Mouse (Mus musculus): ENCODE results near the gene 1700092M07Rik.

GRCm38 (mm10) chr19:8747368-8747767 lies 6.8 kb downstream of the 1700092M07Rik start:
- no peak for TF ChIP-seq CTCF (IDR thresholded peaks at IDR 0.05; ENCODE audit: control insufficient read depth, insufficient read depth, low read length)
- no peak for TF ChIP-seq POLR2A (IDR thresholded peaks at IDR 0.05; ENCODE audit: borderline replicate concordance, control insufficient read depth, low read depth, low read length)

All from bone marrow, adult 2 months (tissue).